Mouse (Mus musculus): Measurements from ENCODE around the gene Fhl2. TPM values are rescaled to one million over a fixed set of nuclear protein-coding genes. Genes with fewer than 3 reads are reported as not detected.

Gene Fhl2
- polyA plus RNA-seq, 1 experiment from 2014 or later, result 3.5 TPM

Other genes starting within 250 kb of the Fhl2 start
- gene Gpr45, start 244.1 kb downstream of the Fhl2 start, polyA plus RNA-seq (2015; fragmentation: Nextera tagmentation; extraction: Ambion mirVana), result 0.14 and 0.20 TPM in 2 replicates
- 3.0 and 3.6 TPM in 2 replicates for gene Tgfbrap1, start 98.3 kb downstream of the Fhl2 start, polyA plus RNA-seq (2015; fragmentation: Nextera tagmentation; extraction: Ambion mirVana)
- 7.1 and 7.2 TPM in 2 replicates for gene AI597479, start 98.3 kb downstream of the Fhl2 start, polyA plus RNA-seq (2015; fragmentation: Nextera tagmentation; extraction: Ambion mirVana)
- 10.2 and 10.8 TPM in 2 replicates for gene Nck2, start 247.6 kb upstream of the Fhl2 start, polyA plus RNA-seq (2015; fragmentation: Nextera tagmentation; extraction: Ambion mirVana)

Data from liver, embryonic 15.5 days (tissue).